Mouse (Mus musculus) limb, embryonic 12.5 days (tissue): ENCODE measurements around the gene Col28a1. TPM values are rescaled to one million over a fixed set of nuclear protein-coding genes. Genes with fewer than 3 reads are reported as not detected.

ENCODE experiments used
- ATAC-seq: fragments of 200-750 bp; cut with Nextera tagmentation; 2 replicates; pipeline ENCODE4 v1.8.0; 2017; ENCODE audit warnings: low read depth, moderate TSS enrichment; ENCODE audit not compliant: insufficient number of reproducible peaks, insufficient read depth, low FRiP score, low TSS enrichment
- H3K27ac ChIP-seq: fragments of 300-500 bp; sonication (generic); 2 replicates; pipeline ENCODE4 v1.5.1; 2016; ENCODE audit warnings: mild to moderate bottlenecking, moderate library complexity
- H3K27me3 ChIP-seq: fragments of 300-500 bp; sonication (generic); 2 replicates; pipeline ENCODE4 v1.6.1; 2016; ENCODE audit warnings: mild to moderate bottlenecking, moderate library complexity
- H3K36me3 ChIP-seq: fragments of 300-500 bp; sonication (generic); 2 replicates; pipeline ENCODE4 v1.6.1; 2016; ENCODE audit warnings: mild to moderate bottlenecking, moderate library complexity
- H3K4me1 ChIP-seq: fragments of 300-500 bp; sonication (generic); replicated peaks from 2 replicates; pipeline ENCODE4 v1.6.1; 2016
- H3K4me2 ChIP-seq: fragments of 300-500 bp; sonication (generic); 2 replicates; pipeline ENCODE4 v1.6.1; 2016; ENCODE audit warnings: mild to moderate bottlenecking, moderate library complexity
- H3K4me3 ChIP-seq: fragments of 300-500 bp; sonication (generic); replicated peaks from 2 replicates; pipeline ENCODE4 v1.5.1; 2016; ENCODE audit warnings: mild to moderate bottlenecking
- H3K9ac ChIP-seq: fragments of 300-500 bp; sonication (generic); replicated peaks from 2 replicates; pipeline ENCODE4 v1.6.1; 2016; ENCODE audit warnings: mild to moderate bottlenecking, moderate library complexity
- H3K9me3 ChIP-seq: fragments of 300-500 bp; sonication (generic); 2 replicates; pipeline ENCODE4 v1.6.1; 2016; ENCODE audit warnings: mild to moderate bottlenecking, moderate library complexity
- WGBS: fragments of 180-500 bp; shearing (Covaris S2); methylation state at CpG from one replicate; pipeline ENCODE4 v1.1.7; 2016; 5-methylcytosine and 5-hydroxymethylcytosine counted together
- polyA plus RNA-seq: library from polyadenylated mRNA; unstranded; fragments of >200 nt; fragmentation: Nextera tagmentation; extraction: Ambion mirVana; gene quantifications from 2 replicates; pipeline ENCODE4 v1.2.1, GENCODE M21; 2016

Col28a1 gene
- polyA plus RNA-seq, 1 experiment from 2014 or later, result 0.48 TPM

DNA sequence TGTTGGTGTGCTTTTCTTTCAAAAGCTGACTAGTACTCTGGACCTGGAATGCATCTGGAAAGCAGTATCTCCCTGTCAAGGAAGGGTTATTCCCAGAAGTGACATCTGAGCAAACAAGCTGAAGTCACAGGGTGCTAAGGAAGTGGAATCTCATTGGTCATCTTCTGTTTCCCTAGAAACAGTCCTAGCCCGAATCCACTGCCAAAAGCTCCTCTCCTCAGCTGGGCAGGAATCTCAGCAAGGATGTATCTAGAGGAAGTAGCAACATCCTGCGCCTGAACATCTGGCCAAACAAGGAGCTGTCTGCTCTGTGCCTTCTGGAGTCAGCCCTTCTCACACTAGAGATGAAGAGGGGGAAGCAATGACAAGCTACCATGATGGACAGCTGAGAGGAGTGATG, 18.4 kb downstream of the Col28a1 start:
- 56% methylated on average over 2 of the region's 2 CpGs for whole genome bisulfite sequencing
- Histone ChIP-seq H3K36me3 (no peaks in the 10 kb centered on the region), H3K4me1 (peaks cover 16% of the 10 kb centered on the region), H3K27ac (no peak overlapping the region), H3K9me3 (no peaks in the 10 kb centered on the region), H3K27me3 (no peaks in the 10 kb centered on the region), H3K9ac (no peak overlapping the region), H3K4me3 (no peak overlapping the region), H3K4me2 (no peak overlapping the region)
- no peak for ATAC-seq

DNA sequence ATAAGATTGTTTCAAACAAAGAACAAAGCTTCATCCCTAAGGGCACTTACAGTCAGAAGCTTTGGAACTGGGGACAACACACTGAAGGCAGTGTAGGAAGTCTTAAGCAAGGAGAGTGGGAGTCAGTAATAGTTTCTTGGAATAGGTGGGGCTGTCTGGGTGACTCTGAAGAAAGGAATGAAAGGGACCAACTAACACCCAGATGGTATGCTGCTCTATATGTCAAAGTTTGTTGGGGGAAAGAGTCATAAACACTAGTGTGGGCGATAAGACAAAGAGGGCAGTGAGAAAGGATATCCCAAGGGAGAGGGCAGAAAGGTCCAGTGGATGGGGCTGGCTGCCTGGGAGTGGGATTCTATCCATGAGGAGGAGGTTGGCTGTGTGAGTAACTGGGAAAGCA, 20.3 kb downstream of the Col28a1 start:
- Histone ChIP-seq H3K4me1 (peaks cover 12% of the 10 kb centered on the region), H3K9me3 (no peaks in the 10 kb centered on the region), H3K36me3 (no peaks in the 10 kb centered on the region), H3K27me3 (no peaks in the 10 kb centered on the region), H3K4me2 (no peak overlapping the region), H3K4me3 (no peak overlapping the region), H3K9ac (no peak overlapping the region), H3K27ac (no peak overlapping the region)
- WGBS, result 65% methylated on average over 1 of the region's 1 CpGs
- ATAC-seq, result no peak

DNA sequence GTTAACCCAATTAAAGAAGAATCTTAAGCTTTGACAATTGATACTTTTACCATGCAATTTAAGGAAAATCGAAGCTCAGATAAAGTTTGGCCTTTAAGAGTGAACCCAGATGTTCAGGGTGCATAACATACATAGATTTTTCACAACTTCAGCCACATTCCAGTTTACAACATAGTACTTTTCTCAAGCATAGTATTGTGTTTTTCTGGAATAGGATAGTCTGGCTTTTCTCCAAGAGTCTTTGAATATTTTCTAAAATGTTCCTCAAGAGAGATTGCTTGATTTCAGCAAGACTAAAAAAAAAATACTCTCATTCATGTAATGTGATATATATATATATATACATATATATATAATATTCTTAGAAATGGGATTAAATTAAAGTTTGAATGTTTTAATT, 27.7 kb downstream of the Col28a1 start:
- H3K4me3 ChIP-seq, result no peak overlapping the region
- no peak overlapping the region for H3K27ac ChIP-seq
- WGBS, result 53% methylated on average over 1 of the region's 1 CpGs
- no peaks in the 10 kb centered on the region for H3K27me3 ChIP-seq
- no peak for ATAC-seq
- H3K4me2 ChIP-seq, result no peak overlapping the region
- no peak overlapping the region for H3K9ac ChIP-seq
- H3K4me1 ChIP-seq, result peaks cover 6% of the 10 kb centered on the region
- no peaks in the 10 kb centered on the region for H3K36me3 ChIP-seq
- no peaks in the 10 kb centered on the region for H3K9me3 ChIP-seq

DNA sequence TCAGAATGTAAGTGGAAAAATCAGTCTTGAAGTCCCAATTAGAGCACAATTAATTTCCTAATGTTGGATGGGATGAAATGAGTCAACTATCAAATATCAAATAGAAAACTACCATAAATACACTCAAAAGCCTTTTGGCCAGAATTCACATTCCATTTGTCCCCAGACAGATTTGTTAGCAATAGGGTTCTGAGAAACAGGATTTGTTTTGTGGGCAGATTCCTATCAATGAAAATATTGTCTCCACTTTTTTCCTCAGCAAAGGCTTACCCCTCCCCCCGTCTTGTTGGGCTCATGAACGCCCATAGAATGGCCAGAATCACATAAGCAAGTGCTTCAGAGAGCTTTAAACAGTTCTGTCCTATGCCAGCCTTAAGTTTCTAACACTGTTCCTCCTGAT, 32.4 kb downstream of the Col28a1 start:
- no peaks in the 10 kb centered on the region for H3K36me3 ChIP-seq
- no peak for ATAC-seq
- no peaks in the 10 kb centered on the region for H3K27me3 ChIP-seq
- H3K9me3 ChIP-seq, result no peaks in the 10 kb centered on the region
- H3K9ac ChIP-seq, result no peak overlapping the region
- WGBS, result 55% methylated on average over 2 of the region's 2 CpGs
- H3K27ac ChIP-seq, result no peak overlapping the region
- H3K4me3 ChIP-seq, result no peak overlapping the region
- H3K4me2 ChIP-seq, result no peak overlapping the region
- no peaks in the 10 kb centered on the region; the same call in 1 of the 2 replicates for H3K4me1 ChIP-seq

DNA sequence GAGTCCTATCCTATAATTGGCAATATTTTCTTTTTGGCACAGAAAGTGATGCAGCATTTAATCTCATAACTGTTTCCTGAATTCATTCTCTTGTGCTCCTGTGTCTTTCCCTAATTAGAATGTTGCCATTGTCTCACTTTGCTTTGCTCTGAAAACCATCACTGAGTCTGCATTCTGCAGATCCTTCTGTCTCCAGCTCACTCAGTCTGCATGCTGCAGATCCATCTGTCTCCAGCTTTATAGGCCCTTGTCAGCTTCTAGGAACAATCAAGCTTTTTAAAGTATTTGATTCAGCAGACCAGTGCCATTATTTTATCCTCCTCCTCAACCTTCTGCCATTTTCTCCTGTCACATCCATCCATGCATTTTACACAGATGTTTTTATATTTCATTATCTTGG, 35.3 kb downstream of the Col28a1 start:
- Histone ChIP-seq H3K4me3 (no peak overlapping the region), H3K9ac (no peak overlapping the region), H3K27me3 (no peaks in the 10 kb centered on the region), H3K9me3 (no peaks in the 10 kb centered on the region), H3K36me3 (no peaks in the 10 kb centered on the region), H3K4me1 (no peaks in the 10 kb centered on the region; the same call in 1 of the 2 replicates), H3K4me2 (no peak overlapping the region), H3K27ac (no peak overlapping the region)
- no peak for ATAC-seq

DNA sequence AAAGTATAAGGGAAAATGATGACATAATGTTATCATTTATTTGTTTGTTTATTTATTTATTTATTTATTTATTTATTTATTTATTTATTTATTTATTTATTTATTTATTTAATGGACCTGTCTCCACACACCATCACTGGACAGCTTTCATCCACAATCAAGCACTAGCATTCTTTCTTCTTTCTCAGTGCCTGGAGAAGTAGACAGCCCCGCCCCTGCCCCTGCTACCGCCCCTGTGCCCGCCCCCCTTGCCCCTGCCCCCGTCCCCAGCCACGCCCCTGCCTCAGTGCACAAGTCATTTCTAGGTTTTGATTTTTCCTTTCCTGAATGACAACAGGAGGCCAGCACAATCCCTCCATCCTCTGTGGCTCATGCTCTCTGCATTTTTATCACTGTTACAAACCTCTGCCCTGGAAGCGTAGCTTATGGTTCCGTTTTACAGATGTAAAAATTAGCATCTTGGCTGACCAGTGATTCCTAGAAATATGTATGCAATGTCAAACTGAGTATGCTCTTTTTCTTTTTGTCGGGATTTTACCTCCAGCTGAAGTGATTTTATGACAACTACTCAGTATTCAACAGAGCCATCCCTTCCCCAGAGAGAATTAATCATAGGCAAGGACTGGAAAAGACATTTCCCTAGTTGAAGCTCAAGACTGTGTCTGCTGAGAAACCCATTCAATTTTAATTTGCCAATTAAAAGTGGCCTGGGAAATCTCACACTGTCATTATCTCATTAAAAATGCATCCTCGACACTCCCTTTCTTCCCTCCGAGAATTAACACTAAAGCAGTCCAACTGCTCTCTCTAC, 39.7 kb downstream of the Col28a1 start:
- no peaks in the 10 kb centered on the region for H3K27me3 ChIP-seq
- no peaks in the 10 kb centered on the region for H3K36me3 ChIP-seq
- H3K4me1 ChIP-seq, result no peaks in the 10 kb centered on the region
- 63% methylated on average over 10 of the region's 10 CpGs for WGBS
- no peak for ATAC-seq
- H3K27ac ChIP-seq, result no peak overlapping the region
- no peak overlapping the region for H3K4me2 ChIP-seq
- H3K9ac ChIP-seq, result no peak overlapping the region
- no peaks in the 10 kb centered on the region for H3K9me3 ChIP-seq
- no peak overlapping the region for H3K4me3 ChIP-seq

DNA sequence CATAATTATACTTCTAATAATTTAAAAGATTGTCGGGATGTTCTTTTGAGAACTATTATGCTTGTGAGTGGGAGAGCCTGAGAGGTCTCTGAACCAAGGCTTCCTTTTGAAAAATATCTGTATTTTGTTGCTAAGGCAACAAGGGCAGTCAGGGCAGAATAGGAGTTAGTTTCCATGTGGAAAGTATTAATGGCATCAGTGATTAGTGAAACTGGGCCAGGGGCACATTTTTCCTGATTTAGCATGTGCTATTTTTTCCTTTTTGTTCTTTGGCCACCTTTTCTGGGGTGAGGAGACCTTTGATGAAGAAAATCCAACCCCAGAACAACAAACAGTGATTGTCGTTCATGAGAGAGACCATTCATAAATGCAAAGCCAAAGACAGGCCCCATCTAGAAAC, 43.5 kb downstream of the Col28a1 start:
- no peak for ATAC-seq
- Histone ChIP-seq H3K4me2 (no peak overlapping the region), H3K27me3 (no peaks in the 10 kb centered on the region), H3K9me3 (no peaks in the 10 kb centered on the region), H3K4me3 (no peak overlapping the region), H3K9ac (no peak overlapping the region), H3K36me3 (no peaks in the 10 kb centered on the region), H3K4me1 (no peaks in the 10 kb centered on the region), H3K27ac (no peak overlapping the region)
- 70% methylated on average over 2 of the region's 2 CpGs for WGBS

DNA sequence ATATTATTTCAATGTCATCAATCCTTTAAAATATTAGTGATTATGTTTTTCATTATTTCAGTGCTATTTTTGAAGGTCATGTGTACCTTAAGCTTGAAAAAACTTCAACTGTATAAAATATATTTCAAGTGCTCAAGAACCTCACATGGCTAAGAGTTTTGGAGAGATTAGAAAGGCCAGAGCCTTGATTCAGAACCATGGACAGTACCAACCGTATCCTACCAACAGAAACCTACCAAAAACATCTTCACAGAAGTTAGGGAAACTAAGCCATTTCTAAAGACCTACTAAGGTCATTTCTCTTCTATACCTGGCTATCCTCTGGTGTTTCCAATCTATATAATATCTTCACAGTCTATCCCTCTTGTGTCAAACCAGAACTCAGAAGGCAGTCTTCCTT, 50.5 kb downstream of the Col28a1 start:
- Histone ChIP-seq H3K27ac (no peak overlapping the region), H3K27me3 (no peaks in the 10 kb centered on the region), H3K9ac (no peak overlapping the region), H3K4me3 (no peak overlapping the region), H3K36me3 (no peaks in the 10 kb centered on the region), H3K9me3 (no peaks in the 10 kb centered on the region), H3K4me1 (no peaks in the 10 kb centered on the region), H3K4me2 (no peak overlapping the region)
- ATAC-seq, result no peak
- 42% methylated on average over 1 of the region's 1 CpGs for WGBS

DNA sequence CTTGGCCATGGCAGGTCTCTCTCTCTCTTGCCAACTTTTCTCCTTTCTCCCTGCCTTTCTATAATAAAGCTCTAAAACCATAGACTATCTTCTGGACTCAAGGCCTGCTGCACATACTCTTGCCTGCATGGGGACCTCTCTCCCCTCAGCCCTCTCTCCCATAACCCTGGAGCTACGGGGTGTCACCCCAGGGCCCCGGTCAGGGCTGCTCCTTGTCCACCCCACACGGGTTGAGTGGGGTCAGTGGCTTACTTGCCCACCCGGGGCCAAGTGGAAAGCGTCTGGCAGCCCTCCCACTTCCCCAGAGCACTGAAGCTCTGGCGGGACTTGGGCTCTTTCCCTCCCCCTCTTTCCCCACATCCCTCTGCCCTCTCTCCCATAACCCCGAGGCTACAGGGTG, 62.3 kb downstream of the Col28a1 start:
- Histone ChIP-seq H3K9ac (no peak overlapping the region), H3K36me3 (no peaks in the 10 kb centered on the region), H3K4me2 (no peak overlapping the region), H3K27me3 (no peaks in the 10 kb centered on the region), H3K27ac (no peak overlapping the region), H3K9me3 (no peaks in the 10 kb centered on the region), H3K4me3 (no peak overlapping the region), H3K4me1 (no peaks in the 10 kb centered on the region)
- no peak for ATAC-seq
- 72% methylated on average over 7 of the region's 7 CpGs for WGBS

DNA sequence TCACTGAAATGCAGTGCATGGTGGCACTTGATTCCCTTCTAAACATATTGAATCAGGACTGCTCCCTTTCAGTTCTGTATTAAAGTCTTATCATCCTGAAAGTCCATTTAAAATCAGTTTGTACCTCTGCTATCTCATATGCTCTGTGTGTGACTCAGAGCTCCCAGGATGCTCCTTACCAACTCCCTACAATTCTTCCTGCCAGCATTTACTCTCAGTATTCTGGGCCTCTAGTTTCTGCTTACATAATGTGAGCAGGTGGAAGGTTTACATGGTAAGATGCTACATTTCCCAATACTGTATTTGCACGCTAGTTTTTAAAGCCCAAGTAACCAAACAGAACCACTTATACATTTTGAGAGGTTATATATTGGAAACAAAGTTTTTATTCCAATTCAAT, 64.3 kb downstream of the Col28a1 start:
- Histone ChIP-seq H3K27ac (no peak overlapping the region), H3K9me3 (no peaks in the 10 kb centered on the region), H3K4me1 (no peaks in the 10 kb centered on the region), H3K27me3 (no peaks in the 10 kb centered on the region), H3K4me2 (no peak overlapping the region), H3K4me3 (no peak overlapping the region), H3K9ac (no peak overlapping the region), H3K36me3 (no peaks in the 10 kb centered on the region)
- 87% methylated on average over 1 of the region's 1 CpGs for WGBS
- no peak for ATAC-seq

DNA sequence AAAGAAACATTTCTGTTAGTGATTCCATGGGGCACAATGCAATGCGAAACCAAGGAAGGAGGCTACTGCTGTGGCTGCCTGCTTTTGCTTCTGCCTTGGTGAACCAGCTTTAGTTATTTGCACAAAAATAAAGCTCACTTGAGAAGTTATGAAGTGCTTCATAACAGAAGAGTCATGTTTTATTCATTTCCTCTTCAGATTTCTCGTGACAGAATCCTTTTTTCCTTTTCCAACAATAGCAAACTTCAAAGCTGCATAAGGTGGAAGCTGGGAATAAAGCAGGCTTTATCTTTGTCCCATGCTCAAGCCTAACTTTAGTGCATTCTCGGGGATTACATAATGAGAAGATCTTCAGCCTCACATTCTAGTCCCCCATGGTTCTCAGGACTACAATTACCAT, 65.9 kb downstream of the Col28a1 start:
- Histone ChIP-seq H3K9ac (no peak overlapping the region), H3K4me2 (no peak overlapping the region), H3K27ac (no peak overlapping the region), H3K4me3 (no peak overlapping the region), H3K4me1 (no peaks in the 10 kb centered on the region), H3K9me3 (no peaks in the 10 kb centered on the region), H3K27me3 (no peaks in the 10 kb centered on the region), H3K36me3 (no peaks in the 10 kb centered on the region)
- WGBS, result 69% methylated on average over 3 of the region's 3 CpGs
- ATAC-seq, result no peak

DNA sequence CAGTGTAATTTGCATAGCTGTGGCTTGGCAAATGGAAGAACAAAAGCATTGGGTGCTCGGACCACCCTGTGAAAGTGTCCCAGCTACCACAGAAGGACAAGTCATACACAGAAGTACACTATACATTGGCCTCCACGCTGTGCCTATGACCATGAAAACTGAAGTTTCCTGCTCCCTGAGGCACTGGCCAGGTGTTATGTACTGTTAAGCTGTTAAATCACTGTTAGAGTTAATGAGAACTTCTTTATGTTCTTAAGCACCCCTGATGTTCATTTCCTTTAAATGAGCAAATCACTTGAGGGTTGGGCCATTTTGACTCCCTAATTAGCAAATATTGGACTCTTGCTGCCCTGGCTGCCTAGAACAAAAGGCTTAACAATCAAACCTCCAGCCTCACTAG, 73.3 kb downstream of the Col28a1 start:
- Histone ChIP-seq H3K4me3 (no peak overlapping the region), H3K9ac (no peak overlapping the region), H3K9me3 (no peaks in the 10 kb centered on the region), H3K4me2 (no peak overlapping the region), H3K36me3 (no peaks in the 10 kb centered on the region), H3K27ac (no peak overlapping the region), H3K4me1 (no peaks in the 10 kb centered on the region), H3K27me3 (no peaks in the 10 kb centered on the region)
- WGBS, result 21% methylated on average over 2 of the region's 2 CpGs
- no peak for ATAC-seq
